Mouse (Mus musculus): ENCODE measurements around the gene Clstn1. TPM values are rescaled to one million over a fixed set of nuclear protein-coding genes. Genes with fewer than 3 reads are reported as not detected.
A peak's percentile ranks its signal among the peaks of the same experiment; 100 is the strongest.

The Clstn1 gene
- polyA plus RNA-seq, 1 experiment from 2014 or later: 60.4 TPM

GRCm38 (mm10) chr4:149679056-149679770 lies 92.9 kb downstream of the Clstn1 start:
- no peaks in the 10 kb centered on the region for H3K27me3 ChIP-seq (replicated peaks; ENCODE audit: control insufficient read depth, insufficient read depth, low read length)
- H3K27ac ChIP-seq (ENCODE audit: low read depth, low read length): no peak overlapping the region
- H3K4me3 ChIP-seq (ENCODE audit: low read length): no peak overlapping the region
- no peaks in the 10 kb centered on the region; the same call in 1 of the 2 replicates for H3K4me1 ChIP-seq (ENCODE audit: control insufficient read depth, insufficient read depth, low read depth, low read length)
- no peak overlapping the region for H3K4me2 ChIP-seq (ENCODE audit: low read length)
- no peaks in the 10 kb centered on the region for H3K36me3 ChIP-seq (ENCODE audit: control insufficient read depth, insufficient read depth, low read length)
- H3K9ac ChIP-seq (ENCODE audit: low read depth, low read length): no peak overlapping the region
- ATAC-seq: no peak
- H3K9me3 ChIP-seq (ENCODE audit: control insufficient read depth, low read length): no peaks in the 10 kb centered on the region
- 74% methylated on average over 11 of the region's 11 CpGs for WGBS

- Histone ChIP-seq H3K36me3 (ENCODE audit: control insufficient read depth, insufficient read depth, low read length) (no peaks in the 10 kb centered on the region), H3K4me3 (ENCODE audit: low read length) (no peak overlapping the region), H3K9me3 (ENCODE audit: control insufficient read depth, low read length) (no peaks in the 10 kb centered on the region), H3K27ac (ENCODE audit: low read depth, low read length) (no peak overlapping the region), H3K27me3 (replicated peaks; ENCODE audit: control insufficient read depth, insufficient read depth, low read length) (no peaks in the 10 kb centered on the region), H3K4me2 (ENCODE audit: low read length) (no peak overlapping the region), H3K4me1 (ENCODE audit: control insufficient read depth, insufficient read depth, low read depth, low read length) (no peaks in the 10 kb centered on the region), H3K9ac (ENCODE audit: low read depth, low read length) (no peak overlapping the region)
- WGBS: 17% methylated on average over 7 of the region's 7 CpGs
- no peak for ATAC-seq
Observed at GRCm38 (mm10) chr4:149683875-149684274, 97.6 kb downstream of the Clstn1 start.

- Histone ChIP-seq H3K27me3 (replicated peaks; ENCODE audit: control insufficient read depth, insufficient read depth, low read length) (no peaks in the 10 kb centered on the region), H3K4me3 (ENCODE audit: low read length) (no peak overlapping the region), H3K4me1 (ENCODE audit: control insufficient read depth, insufficient read depth, low read depth, low read length) (no peaks in the 10 kb centered on the region), H3K36me3 (ENCODE audit: control insufficient read depth, insufficient read depth, low read length) (no peaks in the 10 kb centered on the region), H3K27ac (ENCODE audit: low read depth, low read length) (no peak overlapping the region), H3K9me3 (ENCODE audit: control insufficient read depth, low read length) (no peaks in the 10 kb centered on the region), H3K4me2 (ENCODE audit: low read length) (no peak overlapping the region), H3K9ac (ENCODE audit: low read depth, low read length) (no peak overlapping the region)
- no peak for ATAC-seq
- 84% methylated on average over 11 of the region's 11 CpGs for WGBS
Observed at GRCm38 (mm10) chr4:149684841-149685623, 98.8 kb downstream of the Clstn1 start.

DNA sequence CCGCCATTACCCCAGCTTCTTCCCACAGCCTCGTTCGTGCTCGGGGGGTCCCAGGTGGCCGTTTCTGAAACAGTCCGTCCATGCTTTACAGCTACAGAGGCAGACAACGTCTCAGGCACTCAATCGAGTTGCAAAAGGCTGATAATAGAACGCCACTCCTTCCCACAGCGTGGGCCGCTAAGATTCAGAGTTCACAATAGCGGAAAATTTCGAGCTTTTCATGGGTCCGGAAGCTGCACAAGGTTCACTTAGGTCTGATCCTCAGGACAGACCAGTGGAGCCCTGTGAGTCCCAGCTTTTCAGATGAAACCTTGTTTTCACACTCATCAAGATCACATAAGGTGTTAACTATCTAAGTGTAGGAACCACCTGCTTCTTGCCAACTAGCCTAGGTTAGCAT lies 102.6 kb downstream of the Clstn1 start:
- Histone ChIP-seq H3K27ac (ENCODE audit: low read depth, low read length) (no peak overlapping the region), H3K9me3 (ENCODE audit: control insufficient read depth, low read length) (no peaks in the 10 kb centered on the region), H3K9ac (ENCODE audit: low read depth, low read length) (no peak overlapping the region), H3K36me3 (ENCODE audit: control insufficient read depth, insufficient read depth, low read length) (no peaks in the 10 kb centered on the region), H3K4me2 (ENCODE audit: low read length) (no peak overlapping the region), H3K4me1 (ENCODE audit: control insufficient read depth, insufficient read depth, low read depth, low read length) (no peaks in the 10 kb centered on the region), H3K27me3 (replicated peaks; ENCODE audit: control insufficient read depth, insufficient read depth, low read length) (no peaks in the 10 kb centered on the region), H3K4me3 (ENCODE audit: low read length) (no peak overlapping the region)
- ATAC-seq: no peak
- 64% methylated on average over 14 of the region's 14 CpGs for WGBS

GRCm38 (mm10) chr4:149689822-149690700 lies 103.8 kb downstream of the Clstn1 start:
- no peaks in the 10 kb centered on the region for H3K36me3 ChIP-seq (ENCODE audit: control insufficient read depth, insufficient read depth, low read length)
- no peaks in the 10 kb centered on the region for H3K4me1 ChIP-seq (ENCODE audit: control insufficient read depth, insufficient read depth, low read depth, low read length)
- no peak for ATAC-seq
- H3K4me2 ChIP-seq (ENCODE audit: low read length): no peak overlapping the region
- no peak overlapping the region for H3K9ac ChIP-seq (ENCODE audit: low read depth, low read length)
- H3K27ac ChIP-seq (ENCODE audit: low read depth, low read length): no peak overlapping the region
- 79% methylated on average over 12 of the region's 12 CpGs for WGBS
- no peaks in the 10 kb centered on the region for H3K9me3 ChIP-seq (ENCODE audit: control insufficient read depth, low read length)
- no peaks in the 10 kb centered on the region for H3K27me3 ChIP-seq (replicated peaks; ENCODE audit: control insufficient read depth, insufficient read depth, low read length)
- H3K4me3 ChIP-seq (ENCODE audit: low read length): no peak overlapping the region

DNA sequence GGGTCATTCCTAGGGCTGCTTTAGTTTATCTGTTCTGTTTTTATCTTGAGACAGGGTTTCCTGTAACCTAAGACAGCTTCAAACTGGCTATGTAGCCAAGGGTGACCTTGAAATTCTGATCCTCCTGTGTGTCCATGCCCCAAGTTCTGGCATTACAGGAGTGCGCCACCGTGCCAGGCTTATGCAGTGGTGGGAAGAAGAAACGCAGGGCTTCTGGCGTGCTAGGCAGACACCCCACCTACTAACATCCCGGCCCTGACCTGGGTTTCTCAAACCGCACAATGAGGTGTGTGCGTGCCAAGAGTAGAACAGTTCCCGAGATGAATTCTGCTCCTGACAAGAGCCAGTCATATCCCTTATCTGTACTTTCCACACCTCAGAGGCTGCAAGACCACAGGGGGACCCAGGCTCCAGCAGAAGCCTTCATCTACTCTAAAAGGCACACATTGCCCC lies 104.6 kb downstream of the Clstn1 start:
- 93% methylated on average over 8 of the region's 8 CpGs for WGBS
- Histone ChIP-seq H3K27ac (ENCODE audit: low read depth, low read length) (no peak overlapping the region), H3K4me1 (ENCODE audit: control insufficient read depth, insufficient read depth, low read depth, low read length) (no peaks in the 10 kb centered on the region), H3K9me3 (ENCODE audit: control insufficient read depth, low read length) (no peaks in the 10 kb centered on the region), H3K36me3 (ENCODE audit: control insufficient read depth, insufficient read depth, low read length) (no peaks in the 10 kb centered on the region), H3K4me3 (ENCODE audit: low read length) (no peak overlapping the region), H3K27me3 (replicated peaks; ENCODE audit: control insufficient read depth, insufficient read depth, low read length) (no peaks in the 10 kb centered on the region; the same call in 1 of the 2 replicates), H3K4me2 (ENCODE audit: low read length) (no peak overlapping the region), H3K9ac (ENCODE audit: low read depth, low read length) (no peak overlapping the region)
- ATAC-seq: no peak

DNA sequence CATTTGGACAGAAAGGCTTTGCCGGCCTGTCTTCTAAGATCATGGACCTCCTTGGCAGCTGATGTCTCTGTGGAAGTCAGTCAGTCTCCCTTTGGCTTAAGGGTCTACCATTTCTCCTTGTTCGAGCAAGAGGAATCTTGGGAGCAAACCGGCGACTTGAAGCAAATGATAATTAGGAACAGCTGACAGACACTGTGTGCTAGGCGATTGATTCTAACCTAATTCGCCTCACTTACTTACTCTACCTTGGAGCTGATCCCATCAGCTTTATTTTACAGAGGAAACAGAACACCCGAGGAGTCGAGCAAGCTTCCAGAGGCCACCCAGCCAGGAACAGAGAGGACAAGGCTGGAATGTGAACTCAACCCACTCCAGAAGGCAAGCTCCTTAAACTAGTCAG lies 105.1 kb downstream of the Clstn1 start:
- Histone ChIP-seq H3K27ac (ENCODE audit: low read depth, low read length) (no peak overlapping the region), H3K36me3 (ENCODE audit: control insufficient read depth, insufficient read depth, low read length) (no peaks in the 10 kb centered on the region), H3K9ac (ENCODE audit: low read depth, low read length) (no peak overlapping the region), H3K9me3 (ENCODE audit: control insufficient read depth, low read length) (no peaks in the 10 kb centered on the region), H3K4me3 (ENCODE audit: low read length) (no peak overlapping the region), H3K4me1 (ENCODE audit: control insufficient read depth, insufficient read depth, low read depth, low read length) (peaks cover 4% of the 10 kb centered on the region; the same call in 1 of the 2 replicates), H3K27me3 (replicated peaks; ENCODE audit: control insufficient read depth, insufficient read depth, low read length) (no peaks in the 10 kb centered on the region; the same call in 1 of the 2 replicates), H3K4me2 (ENCODE audit: low read length) (no peak overlapping the region)
- ATAC-seq: no peak
- 74% methylated on average over 8 of the region's 8 CpGs for WGBS

- Histone ChIP-seq H3K4me1 (ENCODE audit: control insufficient read depth, insufficient read depth, low read depth, low read length) (peaks cover 16% of the 10 kb centered on the region; the same call in 1 of the 2 replicates), H3K4me3 (ENCODE audit: low read length) (no peak overlapping the region), H3K4me2 (ENCODE audit: low read length) (no peak overlapping the region), H3K9me3 (ENCODE audit: control insufficient read depth, low read length) (no peaks in the 10 kb centered on the region), H3K9ac (ENCODE audit: low read depth, low read length) (no peak overlapping the region), H3K27ac (ENCODE audit: low read depth, low read length) (no peak overlapping the region), H3K36me3 (ENCODE audit: control insufficient read depth, insufficient read depth, low read length) (no peaks in the 10 kb centered on the region), H3K27me3 (replicated peaks; ENCODE audit: control insufficient read depth, insufficient read depth, low read length) (peaks cover 7% of the 10 kb centered on the region; the same call in 1 of the 2 replicates)
- ATAC-seq: peak; percentile 54; the same call in 1 of the 2 replicates
- WGBS: 32% methylated on average over 16 of the region's 16 CpGs
Observed at GRCm38 (mm10) chr4:149696189-149696971, 110.1 kb downstream of the Clstn1 start.
